Mouse (Mus musculus) ES-CJ7 (cell line): ENCODE data around the gene Ric8a.

ENCODE experiments used
- DNase-seq: peaks from one replicate; pipeline ENCODE4 v3.0.0; 2011; ENCODE audit warnings: low read depth, low spot score

The Ric8a gene

DNA sequence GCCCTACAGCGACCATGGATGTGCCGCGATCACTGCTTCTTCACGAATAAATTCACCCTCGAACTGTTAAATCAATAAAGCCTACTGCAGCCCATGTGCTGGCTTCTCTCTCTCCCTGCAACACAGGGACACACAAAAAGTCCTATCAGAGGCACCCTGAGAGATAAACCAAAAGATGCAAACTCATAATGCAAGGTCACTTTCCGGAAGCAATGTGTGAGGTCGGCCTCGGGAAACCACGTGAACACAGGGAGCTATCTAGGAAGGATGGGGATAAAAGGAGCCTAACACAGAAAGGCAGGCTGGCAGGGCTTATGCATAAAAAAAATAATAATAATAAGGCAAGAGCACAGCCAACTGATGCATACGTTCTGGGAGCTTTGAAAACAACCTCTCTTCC is 10.1 kb upstream of the Ric8a start:
- DNase-seq = no peak

DNA sequence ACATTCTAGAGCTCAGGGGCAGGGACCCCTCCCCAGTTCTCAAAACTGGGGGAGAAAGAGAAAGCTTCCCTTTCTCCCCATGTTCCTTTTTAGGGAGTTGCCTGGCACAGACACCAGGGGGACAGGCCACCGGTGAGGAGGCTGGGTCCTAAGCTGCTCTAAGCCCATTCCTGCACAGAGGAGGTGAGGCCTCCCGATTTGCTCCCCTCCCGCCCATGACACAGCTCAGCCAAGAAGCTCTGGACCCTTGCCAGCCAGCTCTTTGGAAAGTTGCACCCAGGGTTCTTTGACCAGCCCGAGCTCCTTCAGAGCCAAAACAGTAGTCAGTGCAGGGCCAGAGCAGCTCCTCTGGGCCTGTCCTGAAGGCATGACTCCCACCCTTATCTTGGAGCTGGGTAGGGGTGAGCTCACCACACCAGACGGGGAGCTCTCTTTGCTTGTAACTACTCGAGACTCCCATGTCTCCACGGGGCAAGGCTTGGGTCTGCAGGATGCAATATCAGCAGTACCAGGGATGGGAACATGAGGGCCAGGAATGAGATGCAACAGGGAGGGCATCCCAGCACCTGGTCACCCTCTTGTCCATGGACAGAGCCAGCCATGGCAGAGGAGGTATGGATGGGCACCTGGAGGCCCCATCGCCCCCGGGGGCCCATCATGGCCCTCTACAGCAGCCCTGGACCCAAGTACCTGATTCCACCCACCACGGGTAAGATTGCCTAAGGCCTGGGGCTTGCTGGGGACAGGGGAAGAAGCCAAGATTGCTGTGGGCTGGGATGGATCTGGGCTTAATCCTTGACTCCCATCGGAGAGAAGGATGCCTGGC is 8.8 kb upstream of the Ric8a start, which contains the start of gene Odf3:
Odf3 (plus strand) TSS at position 51 of the 826 bp plus-strand sequence.
- DNase-seq = no peak

- DNase-seq = no peak
Observed at GRCm38 (mm10) chr7:140848591-140848990, 8.2 kb upstream of the Ric8a start.

- DNase-seq = no peak
Observed at GRCm38 (mm10) chr7:140851916-140852315, 4.8 kb upstream of the Ric8a start.

DNA sequence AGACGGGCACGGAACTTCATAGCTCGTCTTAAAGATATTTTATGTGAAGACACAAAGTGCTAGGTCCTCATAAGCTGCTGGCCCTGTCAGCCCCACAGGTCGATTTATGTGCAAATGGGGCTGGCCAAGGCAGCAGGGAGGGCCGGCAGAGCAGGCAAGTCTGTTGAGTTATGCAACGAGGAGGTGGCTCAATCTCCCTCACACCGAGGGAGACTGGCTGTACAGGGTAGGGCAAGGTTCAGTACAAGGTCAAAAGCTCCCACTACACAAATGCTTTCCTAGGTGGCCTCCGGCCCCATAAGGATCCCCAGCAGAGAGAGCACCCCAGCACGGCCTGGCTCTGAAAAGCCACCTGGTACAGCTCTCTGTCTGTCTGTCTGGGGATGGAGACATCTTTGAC is 3.4 kb upstream of the Ric8a start:
- DNase-seq = no peak

- no peak for DNase-seq
Observed at GRCm38 (mm10) chr7:140854483-140854882, 2.3 kb upstream of the Ric8a start.

GRCm38 (mm10) chr7:140855181-140855580 is 1.6 kb upstream of the Ric8a start:
- DNase-seq = no peak

DNA sequence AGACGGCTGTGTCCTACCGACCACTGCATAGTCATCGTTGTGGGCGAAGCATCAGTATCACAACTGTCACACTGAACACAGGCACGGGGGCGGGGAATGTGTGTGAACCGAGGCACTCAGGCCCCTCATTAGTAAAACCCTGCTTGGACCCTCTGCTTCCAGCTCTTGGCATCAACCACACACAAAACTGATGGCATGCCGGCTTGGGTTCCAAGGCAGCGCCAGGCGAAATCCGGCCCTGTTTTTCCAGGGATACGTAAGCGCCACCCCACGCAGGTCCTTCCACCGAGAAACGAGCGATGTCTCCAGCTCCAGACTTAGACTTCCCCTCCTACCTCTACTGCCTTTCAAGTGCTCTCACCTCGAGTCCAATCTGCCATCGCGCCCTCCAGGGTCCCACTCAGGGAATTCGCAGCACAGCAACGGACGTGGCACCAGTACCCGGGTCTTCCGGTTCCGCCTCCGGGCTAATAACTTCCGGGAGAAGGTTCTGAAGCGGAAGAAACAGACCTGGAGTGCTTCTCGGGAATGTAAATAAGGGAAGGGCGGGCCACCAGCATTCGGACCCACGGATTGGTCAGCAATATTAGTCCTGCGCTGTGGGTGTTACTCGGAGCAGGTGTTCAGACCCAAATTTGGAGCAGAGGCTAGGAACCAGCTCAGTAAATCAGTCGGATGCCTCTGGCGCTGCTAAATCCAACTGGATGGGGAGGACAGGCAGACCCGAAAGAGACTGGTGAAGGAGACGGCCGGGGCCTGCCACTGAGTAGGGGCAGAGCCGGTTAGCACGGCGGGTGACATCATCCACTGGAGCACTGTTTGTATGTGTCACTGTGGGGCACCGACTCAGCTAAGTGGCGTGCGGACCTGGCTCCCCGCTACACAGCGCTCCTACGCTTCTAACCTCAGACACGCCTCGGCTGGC is 635 bp upstream of the Ric8a start, which contains the start of gene Gm45785:
Gm45785 (minus strand) TSS at position 472 of the 925 bp plus-strand sequence.
- peak; percentile 92 for DNase-seq

GRCm38 (mm10) chr7:140857550-140858505 is 1.1 kb downstream of the Ric8a start, which contains the start of gene Bet1l:
Bet1l (minus strand) TSS chr7:140857577.
- DNase-seq = no peak

- no peak for DNase-seq
Observed at GRCm38 (mm10) chr7:140858746-140859145, 2.0 kb downstream of the Ric8a start.

- no peak for DNase-seq
Observed at GRCm38 (mm10) chr7:140859997-140860396, 3.2 kb downstream of the Ric8a start.

GRCm38 (mm10) chr7:140860728-140861127 is 4.0 kb downstream of the Ric8a start:
- DNase-seq = no peak

DNA sequence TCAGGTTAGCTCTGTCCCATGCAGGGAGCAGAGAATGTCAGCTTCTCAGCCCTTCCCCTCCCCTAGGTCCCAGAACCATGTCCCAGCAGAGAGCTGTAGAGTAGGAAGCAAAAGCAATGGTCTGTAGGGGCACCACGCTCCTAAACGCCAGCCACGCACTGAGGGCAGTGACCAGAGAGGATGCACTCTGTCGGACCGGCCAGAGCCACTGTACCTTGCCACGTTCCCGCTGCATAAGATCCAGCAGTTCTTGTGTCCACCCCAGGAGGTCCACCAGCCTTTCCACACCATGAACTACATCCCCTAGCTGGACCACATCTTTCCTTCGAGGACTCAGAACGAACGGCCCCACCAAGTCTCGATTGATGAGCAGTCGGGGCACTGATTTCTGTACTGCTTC is 8.0 kb downstream of the Ric8a start:
- no peak for DNase-seq

DNA sequence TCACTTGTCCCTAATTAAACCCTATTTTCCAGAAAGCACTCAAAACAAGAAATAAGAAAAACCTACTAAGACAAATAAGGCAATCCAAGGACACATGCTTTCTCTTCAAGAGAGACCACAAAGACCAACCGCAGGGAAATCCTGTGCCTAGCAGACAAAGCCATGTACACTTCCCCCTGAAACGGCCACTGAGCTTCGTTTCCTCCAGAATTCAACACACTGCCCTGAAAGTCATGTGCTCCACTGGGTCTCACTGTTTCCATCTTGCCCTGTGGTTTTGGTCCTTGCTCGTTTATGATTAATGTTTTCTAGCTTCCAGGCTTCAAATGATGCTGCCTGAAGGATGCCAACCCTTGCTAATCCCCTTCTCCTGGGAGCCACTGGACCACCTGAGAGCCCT is 17.5 kb downstream of the Ric8a start:
- no peak for DNase-seq

GRCm38 (mm10) chr7:140877364-140877763 is 20.6 kb downstream of the Ric8a start:
- no peak for DNase-seq

GRCm38 (mm10) chr7:140879355-140879754 is 22.6 kb downstream of the Ric8a start:
- DNase-seq = no peak

- no peak for DNase-seq
Observed at GRCm38 (mm10) chr7:140880419-140880818, 23.7 kb downstream of the Ric8a start.

DNA sequence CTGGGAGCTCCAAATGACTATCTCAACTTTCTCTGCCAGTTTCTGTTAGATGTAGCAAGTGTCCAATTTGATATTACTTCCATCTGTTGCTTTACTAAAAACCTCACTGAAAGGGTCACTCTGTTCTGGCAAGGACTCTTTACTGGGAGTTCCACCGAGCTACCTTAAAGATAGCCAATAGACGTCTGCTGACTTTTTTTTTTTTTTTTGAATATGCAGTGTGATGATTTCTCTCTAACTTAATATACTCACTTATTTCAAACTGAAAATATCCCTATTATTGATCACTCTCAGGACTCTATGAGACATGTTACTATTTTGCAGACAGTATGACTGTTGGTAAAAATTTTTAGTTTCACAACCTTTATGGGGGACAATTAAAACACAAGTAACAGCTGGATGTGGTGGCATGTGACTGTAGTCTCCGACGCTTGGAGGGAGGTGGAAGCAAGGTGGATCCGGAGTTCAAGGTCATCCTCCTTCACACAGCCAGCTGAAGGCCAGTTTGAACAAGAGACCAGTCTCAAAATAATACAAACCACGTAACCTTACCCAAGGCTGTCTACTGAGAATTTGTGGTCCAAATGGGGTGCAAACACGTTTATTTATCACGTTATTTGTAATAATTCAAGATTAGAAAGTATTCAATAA is 24.2 kb downstream of the Ric8a start:
- DNase-seq = peak; percentile 79

DNA sequence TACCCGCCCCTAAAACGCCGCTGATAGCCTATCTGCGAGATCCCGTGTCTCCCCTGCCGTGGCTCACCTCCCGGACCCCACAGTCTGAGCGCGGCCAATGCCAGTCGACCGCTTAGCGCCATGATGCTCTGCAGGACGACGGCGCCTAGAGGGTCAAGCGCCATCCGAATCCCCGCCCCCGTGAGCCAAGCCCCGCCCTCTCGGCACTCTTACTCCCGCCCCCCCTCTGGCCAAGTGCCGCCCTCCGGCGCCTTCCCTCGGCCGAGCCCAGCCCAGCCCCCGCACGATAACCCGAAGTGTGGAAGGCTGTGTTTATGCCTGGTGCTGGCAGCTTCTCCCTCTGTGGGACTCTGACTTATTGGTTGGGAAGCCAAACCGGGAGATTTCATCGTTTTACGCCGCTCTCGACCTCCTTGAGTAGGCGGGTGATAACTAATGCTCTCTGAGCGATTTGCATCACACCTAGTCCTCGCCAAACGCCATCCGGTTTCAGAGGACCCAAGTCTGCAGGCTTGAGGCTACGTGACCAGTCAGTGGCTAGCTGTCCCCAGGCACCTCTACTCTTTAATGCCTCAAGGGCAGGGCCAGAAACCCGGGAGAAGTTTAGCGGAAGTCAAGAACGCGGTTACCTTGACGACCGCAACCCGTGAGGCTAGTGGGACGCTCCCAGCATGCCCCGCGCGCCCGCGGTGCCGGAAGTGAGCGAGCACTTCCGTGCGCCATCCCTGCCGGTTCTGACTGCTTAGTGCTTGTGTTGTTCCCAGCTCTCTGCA is 25.1 kb downstream of the Ric8a start, which contains the start of the genes Psmd13 and Sirt3:
Psmd13 (plus strand) TSS at position 273 of the 773 bp plus-strand sequence.
Sirt3 (minus strand) TSS at position 614 of the 773 bp plus-strand sequence.
- peak; percentile 96 for DNase-seq

GRCm38 (mm10) chr7:140882469-140882803 is 25.7 kb downstream of the Ric8a start:
- no peak for DNase-seq
